Mouse (Mus musculus): ENCODE results near the gene Gpc1. TPM values are rescaled to one million over a fixed set of nuclear protein-coding genes. Genes with fewer than 3 reads are reported as not detected.

Gene Gpc1
- polyA plus RNA-seq, 1 experiment from 2014 or later = 8.5 TPM

GRCm38 (mm10) chr1:92905703-92906310 lies 74.4 kb downstream of the Gpc1 start:
- Histone ChIP-seq H3K36me3 (ENCODE audit: control insufficient read depth, insufficient read depth) (no peaks in the 10 kb centered on the region), H3K27ac (ENCODE audit: low read depth, low read length) (no peak overlapping the region), H3K9me3 (ENCODE audit: control insufficient read depth) (no peaks in the 10 kb centered on the region), H3K4me2 (replicated peaks; ENCODE audit: low read depth) (peak overlapping the region; percentile 76; the same call in 1 of the 2 replicates), H3K4me1 (replicated peaks; ENCODE audit: control insufficient read depth, insufficient read depth, low read length) (peaks cover 9% of the 10 kb centered on the region; the same call in 1 of the 2 replicates), H3K27me3 (replicated peaks; ENCODE audit: control insufficient read depth, insufficient read depth, low read length) (no peaks in the 10 kb centered on the region), H3K4me3 (ENCODE audit: low read depth, low read length) (no peak overlapping the region), H3K9ac (ENCODE audit: low read depth, low read length) (no peak overlapping the region)
- TF ChIP-seq CTCF (IDR thresholded peaks at IDR 0.05; ENCODE audit: low read depth) = no peak
- 92% methylated on average over 2 of the region's 2 CpGs for WGBS
- ATAC-seq = no peak

GRCm38 (mm10) chr1:92906779-92907631 lies 75.6 kb downstream of the Gpc1 start, which contains the start of gene Dusp28:
Gene Dusp28, plus strand, starts transcription at chr1:92906981.
- peak; percentile 83 for ATAC-seq
- no peaks in the 10 kb centered on the region for H3K36me3 ChIP-seq (ENCODE audit: control insufficient read depth, insufficient read depth)
- no peaks in the 10 kb centered on the region for H3K9me3 ChIP-seq (ENCODE audit: control insufficient read depth)
- under 1% methylated on average over 81 of the region's 81 CpGs for WGBS
- peak within 1 kb of the TSS; percentile 76 for H3K4me2 ChIP-seq (replicated peaks; ENCODE audit: low read depth)
- TF ChIP-seq CTCF (IDR thresholded peaks at IDR 0.05; ENCODE audit: low read depth) = peak; percentile 81
- peak within 1 kb of the TSS; percentile 60 for H3K9ac ChIP-seq (ENCODE audit: low read depth, low read length)
- peaks cover 9% of the 10 kb centered on the region; the same call in 1 of the 2 replicates for H3K4me1 ChIP-seq (replicated peaks; ENCODE audit: control insufficient read depth, insufficient read depth, low read length)
- no peaks in the 10 kb centered on the region for H3K27me3 ChIP-seq (replicated peaks; ENCODE audit: control insufficient read depth, insufficient read depth, low read length)
- peak within 1 kb of the TSS; percentile 89 for H3K27ac ChIP-seq (ENCODE audit: low read depth, low read length)
- peak within 1 kb of the TSS; percentile 73 for H3K4me3 ChIP-seq (ENCODE audit: low read depth, low read length)

GRCm38 (mm10) chr1:92907632-92908360 lies 76.4 kb downstream of the Gpc1 start:
- Histone ChIP-seq H3K4me3 (ENCODE audit: low read depth, low read length) (peak overlapping the region; percentile 73), H3K4me1 (replicated peaks; ENCODE audit: control insufficient read depth, insufficient read depth, low read length) (peaks cover 12% of the 10 kb centered on the region; the same call in 1 of the 2 replicates), H3K4me2 (replicated peaks; ENCODE audit: low read depth) (peak overlapping the region; percentile 76), H3K36me3 (ENCODE audit: control insufficient read depth, insufficient read depth) (no peaks in the 10 kb centered on the region), H3K27ac (ENCODE audit: low read depth, low read length) (peak overlapping the region; percentile 89), H3K9ac (ENCODE audit: low read depth, low read length) (peak overlapping the region; percentile 60), H3K27me3 (replicated peaks; ENCODE audit: control insufficient read depth, insufficient read depth, low read length) (no peaks in the 10 kb centered on the region), H3K9me3 (ENCODE audit: control insufficient read depth) (no peaks in the 10 kb centered on the region)
- ATAC-seq = no peak
- WGBS = 39% methylated on average over 20 of the region's 20 CpGs
- no peak for TF ChIP-seq CTCF (IDR thresholded peaks at IDR 0.05; ENCODE audit: low read depth)

GRCm38 (mm10) chr1:92908664-92909063 lies 77.2 kb downstream of the Gpc1 start:
- Histone ChIP-seq H3K36me3 (ENCODE audit: control insufficient read depth, insufficient read depth) (peaks cover under 1% of the 10 kb centered on the region; the same call in 1 of the 2 replicates), H3K27ac (ENCODE audit: low read depth, low read length) (no peak overlapping the region), H3K9me3 (ENCODE audit: control insufficient read depth) (no peaks in the 10 kb centered on the region), H3K4me3 (ENCODE audit: low read depth, low read length) (no peak overlapping the region), H3K9ac (ENCODE audit: low read depth, low read length) (no peak overlapping the region), H3K4me2 (replicated peaks; ENCODE audit: low read depth) (no peak overlapping the region), H3K4me1 (replicated peaks; ENCODE audit: control insufficient read depth, insufficient read depth, low read length) (peaks cover 8% of the 10 kb centered on the region; the same call in 1 of the 2 replicates), H3K27me3 (replicated peaks; ENCODE audit: control insufficient read depth, insufficient read depth, low read length) (no peaks in the 10 kb centered on the region)
- no peak for ATAC-seq
- 97% methylated on average over 3 of the region's 3 CpGs for WGBS
- TF ChIP-seq CTCF (IDR thresholded peaks at IDR 0.05; ENCODE audit: low read depth) = no peak

GRCm38 (mm10) chr1:92909068-92909467 lies 77.6 kb downstream of the Gpc1 start:
- no peak for ATAC-seq
- 74% methylated on average over 4 of the region's 4 CpGs for WGBS
- Histone ChIP-seq H3K4me3 (ENCODE audit: low read depth, low read length) (no peak overlapping the region), H3K9me3 (ENCODE audit: control insufficient read depth) (no peaks in the 10 kb centered on the region), H3K4me1 (replicated peaks; ENCODE audit: control insufficient read depth, insufficient read depth, low read length) (peaks cover 8% of the 10 kb centered on the region; the same call in 1 of the 2 replicates), H3K36me3 (ENCODE audit: control insufficient read depth, insufficient read depth) (peaks cover 4% of the 10 kb centered on the region; the same call in 1 of the 2 replicates), H3K4me2 (replicated peaks; ENCODE audit: low read depth) (no peak overlapping the region), H3K27me3 (replicated peaks; ENCODE audit: control insufficient read depth, insufficient read depth, low read length) (no peaks in the 10 kb centered on the region), H3K27ac (ENCODE audit: low read depth, low read length) (no peak overlapping the region), H3K9ac (ENCODE audit: low read depth, low read length) (no peak overlapping the region)
- peak; percentile 62 for TF ChIP-seq CTCF (IDR thresholded peaks at IDR 0.05; ENCODE audit: low read depth)

MicroRNAs within 50 kb of the gene (microRNA counts, 519-probe panel; counts per million panel counts)
- 3,551 counts per million, percentile 44 among the panel's probes with 10 or more counts for microRNA mmu-miR-149

Small RNAs within 50 kb of the gene (microRNA-seq; reads per million reads assigned to microRNA genes)
- gene Mir149 = 1,010 reads per million, percentile 74 among the genes with 10 or more reads in this experiment

Other genes with a start within 250 kb of the Gpc1 start
- gene Olfr1412, start 245.9 kb upstream of the Gpc1 start, polyA plus RNA-seq (2015; fragmentation: Nextera tagmentation; extraction: Ambion mirVana) = not detected in 2 replicates
- gene Olfr1411, start 237.2 kb upstream of the Gpc1 start, polyA plus RNA-seq (2015; fragmentation: Nextera tagmentation; extraction: Ambion mirVana) = not detected in 2 replicates
- not detected in 2 replicates for gene Olfr1410, start 225.9 kb upstream of the Gpc1 start, polyA plus RNA-seq (2015; fragmentation: Nextera tagmentation; extraction: Ambion mirVana)
- gene Olfr12, start 213.9 kb upstream of the Gpc1 start, polyA plus RNA-seq (2015; fragmentation: Nextera tagmentation; extraction: Ambion mirVana) = not detected in 2 replicates
- 415 and 419 TPM in 2 replicates for gene Cops9, start 189.7 kb upstream of the Gpc1 start, polyA plus RNA-seq (2015; fragmentation: Nextera tagmentation; extraction: Ambion mirVana)
- gene Otos, start 182.8 kb upstream of the Gpc1 start, polyA plus RNA-seq (2015; fragmentation: Nextera tagmentation; extraction: Ambion mirVana) = not detected in 2 replicates
- gene Ankmy1, start 71.3 kb downstream of the Gpc1 start, polyA plus RNA-seq (2015; fragmentation: Nextera tagmentation; extraction: Ambion mirVana) = 0.12 TPM in 1 of 2 replicates, not detected in the other
- 18.8 and 19.2 TPM in 2 replicates for gene Dusp28, start 75.3 kb downstream of the Gpc1 start, polyA plus RNA-seq (2015; fragmentation: Nextera tagmentation; extraction: Ambion mirVana)
- 75.0 and 87.9 TPM in 2 replicates for gene Rnpepl1, start 79.1 kb downstream of the Gpc1 start, polyA plus RNA-seq (2015; fragmentation: Nextera tagmentation; extraction: Ambion mirVana)
- 31.6 and 34.4 TPM in 2 replicates for gene Capn10, start 102.7 kb downstream of the Gpc1 start, polyA plus RNA-seq (2015; fragmentation: Nextera tagmentation; extraction: Ambion mirVana)
- gene Gpr35, start 119.2 kb downstream of the Gpc1 start, polyA plus RNA-seq (2015; fragmentation: Nextera tagmentation; extraction: Ambion mirVana) = 4.7 and 4.8 TPM in 2 replicates
- gene Aqp12, start 174.7 kb downstream of the Gpc1 start, polyA plus RNA-seq (2015; fragmentation: Nextera tagmentation; extraction: Ambion mirVana) = 0.13 and 0.17 TPM in 2 replicates

Data from intestine, postnatal 0 days (tissue).